Mouse (Mus musculus): Measurements from ENCODE around the gene Olfr266. TPM values are rescaled to one million over a fixed set of nuclear protein-coding genes. Genes with fewer than 3 reads are reported as not detected.

Gene Olfr266
- not detected for polyA plus RNA-seq (2014; fragmentation: Illumina TruSeq; extraction: RNeasy Lipid Tissue Mini Kit (QIAGEN cat#74804); ENCODE audit: insufficient read depth, low read depth, low replicate concordance)

DNA sequence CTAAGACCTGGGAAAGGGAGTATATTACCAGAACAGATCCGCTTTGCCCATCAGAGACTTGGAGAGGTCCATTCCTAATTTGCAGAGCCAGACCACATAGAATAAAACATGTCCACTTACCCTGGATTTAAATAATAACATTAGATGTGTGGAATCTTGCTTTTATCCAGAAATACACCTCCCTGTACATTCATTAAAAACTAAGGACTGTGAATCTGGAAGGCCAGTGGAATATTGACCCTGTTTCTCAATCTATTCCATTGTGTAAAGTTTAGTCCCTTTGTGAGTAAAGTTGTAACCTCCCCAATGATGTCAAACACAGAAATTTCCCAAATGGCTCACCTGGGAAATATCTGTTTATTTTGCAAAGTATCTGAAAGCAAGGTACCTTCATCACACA, at the start of gene Olfr266:
Olfr266 (minus strand) TSS at position 101 of the 400 bp plus-strand sequence.

DNA sequence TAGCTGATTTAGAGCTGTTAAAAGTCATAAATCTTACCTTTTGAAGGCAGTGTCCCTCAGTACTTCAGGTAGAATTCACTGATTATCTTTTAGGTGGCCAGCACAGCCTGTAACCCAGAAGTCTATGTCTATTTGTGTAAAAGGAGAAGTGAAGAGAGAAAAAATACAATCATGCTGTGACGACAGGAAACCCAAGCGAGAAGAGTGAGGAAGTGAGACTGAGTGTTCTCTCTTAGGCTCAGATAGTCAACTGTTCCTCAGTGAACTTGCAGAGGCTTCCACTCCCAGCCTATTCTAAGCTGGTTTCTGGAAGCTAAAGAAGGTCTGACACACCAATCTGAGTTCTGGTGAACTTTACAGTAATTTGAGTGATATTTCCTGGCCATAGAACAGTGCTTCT, 36.2 kb downstream of the Olfr266 start, which contains the start of gene Cd53:
Cd53 (minus strand) TSS at position 220 of the 400 bp plus-strand sequence.

Other genes with a start within 250 kb of the Olfr266 start
- gene Lrif1, start 141.3 kb downstream of the Olfr266 start, polyA plus RNA-seq (2014; fragmentation: Illumina TruSeq; extraction: RNeasy Lipid Tissue Mini Kit (QIAGEN cat#74804); ENCODE audit: insufficient read depth, low read depth, low replicate concordance) = 13.1 TPM
- gene Cd53, start 36.1 kb downstream of the Olfr266 start, polyA plus RNA-seq (2014; fragmentation: Illumina TruSeq; extraction: RNeasy Lipid Tissue Mini Kit (QIAGEN cat#74804); ENCODE audit: insufficient read depth, low read depth, low replicate concordance) = 62.2 TPM
- 0.52 TPM for gene Kcna3, start 209.9 kb upstream of the Olfr266 start, polyA plus RNA-seq (2014; fragmentation: Illumina TruSeq; extraction: RNeasy Lipid Tissue Mini Kit (QIAGEN cat#74804); ENCODE audit: insufficient read depth, low read depth, low replicate concordance)

All from lung, adult 10 weeks (tissue).